Mouse (Mus musculus) ES-CJ7 (cell line): ENCODE measurements around the gene Cul7.

Source experiments
- DNase-seq: peaks from one replicate; pipeline ENCODE4 v3.0.0; 2011; ENCODE audit warnings: low read depth, low spot score

Cul7 gene

GRCm38 (mm10) chr17:46628791-46629684, 21.1 kb upstream of the Cul7 start, which contains the start of gene Ptk7:
Gene Ptk7 (minus strand): TSS chr17:46629504.
- no peak for DNase-seq

- DNase-seq: peak; percentile 79
These were observed 20.3 kb upstream of the Cul7 start for GRCm38 (mm10) chr17:46629685-46630441.

- peak; percentile 63 for DNase-seq
These were observed 13.2 kb upstream of the Cul7 start for GRCm38 (mm10) chr17:46636831-46637523.

DNA sequence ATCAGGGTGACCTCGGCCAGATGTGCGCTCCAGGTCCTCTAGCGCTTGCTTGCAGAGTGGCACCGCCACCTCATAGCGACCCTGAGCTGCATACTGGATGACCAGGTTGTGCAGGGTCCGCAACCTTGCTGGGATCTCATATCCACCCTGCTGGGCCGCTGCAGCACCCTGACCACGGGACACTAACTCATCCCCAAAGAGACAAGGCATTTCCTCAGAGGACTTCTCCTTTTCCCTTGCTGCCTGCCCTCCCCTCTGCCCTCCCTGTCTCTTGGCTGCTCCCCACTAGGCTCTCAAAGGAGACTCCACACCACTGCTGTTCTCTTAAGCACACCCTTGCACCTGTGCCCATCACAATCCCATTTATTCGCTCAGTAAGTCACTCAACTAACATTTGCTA, 10.2 kb upstream of the Cul7 start:
- DNase-seq: no peak

DNA sequence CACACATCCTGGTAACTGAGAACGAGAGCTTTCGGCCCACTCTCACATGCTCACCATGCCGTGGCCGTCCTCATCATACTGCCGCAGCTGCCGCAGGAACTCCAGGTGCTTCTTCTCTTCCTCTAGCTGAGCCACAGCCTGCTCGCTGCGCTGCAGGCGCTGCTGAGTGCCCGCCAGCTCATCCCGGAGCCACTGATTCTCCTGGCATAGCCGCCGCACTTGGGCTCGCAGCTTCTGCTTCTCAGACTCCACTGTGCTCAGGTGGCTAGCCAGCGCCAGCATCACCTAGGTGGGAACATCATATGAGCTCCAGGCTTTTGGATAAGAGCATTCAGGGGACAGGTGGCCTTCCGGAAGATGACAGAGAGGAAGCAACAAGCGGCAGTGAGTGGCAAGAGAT, 8.1 kb upstream of the Cul7 start:
- DNase-seq: no peak

- DNase-seq: no peak
These were observed 5.9 kb upstream of the Cul7 start for GRCm38 (mm10) chr17:46644152-46644805.

DNA sequence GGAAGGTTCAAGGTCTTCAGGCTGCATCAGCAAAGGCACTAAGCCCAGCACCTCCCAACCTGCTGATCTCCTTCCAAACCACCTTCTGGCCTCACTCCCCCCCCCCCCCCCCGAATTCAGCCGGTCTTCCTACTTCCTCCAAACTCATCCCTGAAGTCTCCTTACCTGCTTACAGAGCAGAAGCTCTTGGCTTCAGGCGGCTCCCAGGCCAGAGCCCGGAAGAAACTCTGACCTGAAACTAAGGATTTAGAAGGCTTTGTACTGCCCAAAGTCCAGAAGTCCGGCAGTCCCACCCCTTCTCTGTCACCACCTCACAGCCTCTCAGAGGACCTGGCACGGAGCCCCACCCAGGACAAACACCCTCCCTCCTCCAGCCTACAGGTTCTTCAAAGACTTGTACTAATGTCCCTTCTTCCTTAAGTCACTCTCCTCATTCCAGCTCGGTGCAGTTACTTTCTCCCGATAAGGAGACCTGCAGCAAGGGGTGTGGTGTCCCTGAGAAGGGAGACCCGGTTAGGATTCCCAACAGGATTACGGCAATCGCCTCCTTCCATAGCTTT, 5.1 kb upstream of the Cul7 start:
- DNase-seq: no peak

DNA sequence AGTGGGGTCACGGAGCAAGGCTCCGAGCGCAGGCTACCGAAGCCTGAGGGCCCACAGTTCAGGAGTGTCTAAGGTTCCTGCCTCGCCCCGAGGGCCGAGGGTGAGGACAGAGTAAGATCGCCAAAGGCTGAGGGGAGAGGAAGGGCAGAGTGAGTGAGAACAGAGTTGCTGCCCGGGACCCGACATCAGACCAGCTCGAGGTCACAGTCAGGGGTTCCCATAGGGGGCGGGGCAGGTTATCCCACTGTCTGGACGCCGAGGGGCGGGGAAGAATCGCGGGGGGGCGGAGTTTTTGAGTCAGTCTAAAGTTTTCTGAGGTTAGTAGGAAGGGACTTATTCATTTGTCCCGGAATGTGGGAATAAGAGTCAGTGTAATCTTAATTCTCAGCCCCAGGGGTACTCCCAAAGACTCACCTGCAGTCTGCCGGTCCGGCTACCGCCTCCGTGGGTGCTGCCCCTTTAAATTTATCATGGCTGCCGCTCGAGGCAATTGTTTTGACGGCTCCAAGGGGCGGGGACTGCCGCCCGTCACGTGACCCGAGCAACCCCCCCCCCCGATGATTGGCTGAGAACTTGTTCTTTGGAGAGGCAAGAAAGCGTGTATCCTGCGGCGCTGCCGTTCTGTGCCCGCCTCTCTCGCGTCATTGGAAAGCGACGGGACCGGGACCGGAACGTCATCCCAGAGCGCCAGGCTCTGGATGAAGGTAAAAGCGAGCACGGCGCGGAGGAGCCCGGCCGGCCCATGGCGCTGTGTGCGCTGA, 4.4 kb upstream of the Cul7 start, which contains the start of the genes Klc4 and Mrpl2:
Gene Klc4 (minus strand): TSS at position 462 of the 761 bp plus-strand sequence.
Gene Mrpl2 (plus strand): TSS at position 669 of the 761 bp plus-strand sequence.
- DNase-seq: peak; percentile 98

GRCm38 (mm10) chr17:46646322-46646662, 3.8 kb upstream of the Cul7 start:
- peak; percentile 86 for DNase-seq

GRCm38 (mm10) chr17:46647279-46647678, 2.9 kb upstream of the Cul7 start:
- no peak for DNase-seq

GRCm38 (mm10) chr17:46648436-46648835, 1.7 kb upstream of the Cul7 start:
- DNase-seq: no peak

DNA sequence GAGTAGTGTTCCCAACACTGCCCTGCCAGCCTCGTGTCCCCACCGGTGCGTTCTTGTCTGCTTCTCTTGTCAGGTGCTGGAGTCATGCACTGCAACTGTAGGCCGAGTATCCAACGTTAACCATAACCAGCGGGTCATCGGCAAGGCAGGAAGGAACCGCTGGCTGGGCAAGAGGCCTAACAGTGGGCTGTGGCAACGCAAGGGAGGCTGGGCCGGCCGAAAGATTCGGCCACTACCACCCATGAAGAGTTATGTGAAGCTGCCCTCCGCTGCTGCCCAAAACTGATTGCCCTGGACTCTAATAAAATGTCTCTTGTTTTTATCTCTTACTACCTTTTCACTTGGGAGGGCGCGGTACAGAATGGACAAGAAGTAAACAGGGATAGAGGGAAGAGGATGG, 326 bp upstream of the Cul7 start:
- DNase-seq: no peak

- no peak for DNase-seq
These were observed 1.2 kb downstream of the Cul7 start for GRCm38 (mm10) chr17:46651292-46651691.

DNA sequence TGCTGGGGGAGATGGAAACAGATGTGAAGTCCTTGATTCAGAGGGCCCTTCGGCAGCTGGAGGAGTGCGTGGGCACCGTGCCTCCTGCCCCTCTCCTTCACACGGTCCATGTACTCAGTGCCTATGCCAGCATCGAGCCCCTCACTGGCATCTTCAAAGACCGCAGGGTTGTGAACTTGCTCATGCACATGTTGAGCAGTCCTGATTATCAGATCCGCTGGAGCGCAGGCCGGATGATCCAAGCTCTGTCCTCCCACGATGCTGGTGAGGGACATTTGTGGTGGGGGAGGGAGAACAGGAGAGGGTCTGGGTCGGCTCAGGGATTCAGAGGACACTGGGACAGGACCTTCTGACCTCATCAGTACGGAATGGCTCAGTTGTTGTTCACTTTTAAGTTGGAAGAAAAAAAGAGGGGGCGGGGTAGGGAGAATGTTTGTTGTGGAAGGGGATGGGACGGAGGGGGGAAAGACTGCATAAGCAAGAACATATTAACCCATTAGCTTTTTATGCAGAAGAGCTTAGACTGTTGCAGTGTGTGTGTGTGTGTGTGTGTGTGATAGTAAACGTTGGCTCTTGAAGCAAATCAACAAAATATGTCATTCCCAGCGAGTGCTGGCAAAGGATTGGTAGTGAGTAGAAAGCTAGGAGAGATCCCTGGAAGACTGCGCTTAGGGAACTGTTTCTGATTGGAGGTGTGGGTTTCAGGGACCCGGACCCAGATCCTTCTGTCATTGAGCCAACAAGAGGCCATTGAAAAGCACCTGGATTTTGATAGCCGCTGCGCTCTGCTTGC, 1.8 kb downstream of the Cul7 start:
- no peak for DNase-seq

GRCm38 (mm10) chr17:46656054-46656453, 5.9 kb downstream of the Cul7 start:
- no peak for DNase-seq

GRCm38 (mm10) chr17:46661351-46661750, 11.2 kb downstream of the Cul7 start:
- DNase-seq: no peak

DNA sequence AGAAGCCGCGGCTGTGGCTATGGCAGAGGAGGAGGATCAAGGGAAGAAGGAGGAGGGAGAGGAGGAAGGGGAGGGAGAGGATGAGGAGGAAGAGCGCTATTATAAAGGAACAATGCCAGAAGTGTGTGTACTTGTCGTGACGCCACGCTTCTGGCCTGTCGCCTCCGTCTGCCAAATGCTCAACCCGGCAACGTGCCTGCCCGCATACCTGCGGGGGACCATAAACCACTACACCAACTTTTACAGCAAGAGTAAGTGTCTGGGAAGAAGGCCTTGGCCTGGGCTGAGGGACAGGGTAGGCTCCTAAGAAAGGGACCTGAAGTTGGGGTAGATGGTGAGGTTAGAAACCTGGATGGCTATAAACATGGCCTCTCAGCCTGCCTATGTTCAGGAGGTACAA, 11.8 kb downstream of the Cul7 start:
- DNase-seq: no peak

DNA sequence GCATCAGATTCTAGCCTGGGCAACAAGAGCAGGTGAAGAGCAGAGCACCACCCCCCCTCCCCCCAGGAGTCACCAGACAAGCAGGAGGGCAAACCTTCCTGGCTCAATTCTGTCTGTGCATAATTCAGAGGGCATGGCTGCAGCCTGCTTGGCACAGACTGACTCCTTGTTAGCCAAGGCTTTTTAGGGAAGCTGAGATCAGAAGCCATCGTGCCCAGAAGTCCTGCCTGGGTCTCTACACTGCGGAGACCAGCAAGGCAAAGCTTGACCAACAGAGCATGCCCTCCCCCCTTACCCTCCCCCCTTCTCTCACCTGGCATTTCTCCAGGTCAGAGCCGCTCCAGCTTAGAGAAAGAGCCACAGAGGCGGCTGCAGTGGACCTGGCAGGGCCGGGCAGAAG, 12.6 kb downstream of the Cul7 start:
- no peak for DNase-seq

- no peak for DNase-seq
These were observed 17.6 kb downstream of the Cul7 start for GRCm38 (mm10) chr17:46667712-46668111.

DNA sequence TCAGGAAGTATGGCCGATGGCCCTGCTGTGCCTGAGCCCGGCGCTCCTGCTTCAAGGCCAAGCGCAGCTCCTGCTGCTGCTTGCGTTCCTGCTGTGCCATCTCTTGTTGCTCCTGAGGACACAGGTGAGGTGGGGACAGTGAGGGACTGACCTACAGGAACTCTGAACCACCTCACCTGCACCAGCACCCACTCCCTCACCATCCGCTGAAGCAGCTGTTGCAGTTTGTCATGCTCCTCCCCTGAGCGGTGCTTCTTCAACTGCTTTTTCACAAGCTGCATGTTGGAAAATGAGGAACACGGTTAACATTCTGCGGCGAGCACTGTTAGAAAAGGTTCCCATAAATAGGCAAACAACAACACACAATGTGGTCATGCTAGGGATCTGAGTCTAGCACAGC, 19.8 kb downstream of the Cul7 start:
- no peak for DNase-seq
